Mouse (Mus musculus) lung, postnatal 4 days (tissue): ENCODE data around the gene Dpysl5.
A peak's percentile ranks its signal among the peaks of the same experiment; 100 is the strongest.

Experiments used
- DNase-seq, 2 experiments: peaks; one replicate each; pipeline ENCODE4 v3.0.0; 2021

Dpysl5 gene

DNA sequence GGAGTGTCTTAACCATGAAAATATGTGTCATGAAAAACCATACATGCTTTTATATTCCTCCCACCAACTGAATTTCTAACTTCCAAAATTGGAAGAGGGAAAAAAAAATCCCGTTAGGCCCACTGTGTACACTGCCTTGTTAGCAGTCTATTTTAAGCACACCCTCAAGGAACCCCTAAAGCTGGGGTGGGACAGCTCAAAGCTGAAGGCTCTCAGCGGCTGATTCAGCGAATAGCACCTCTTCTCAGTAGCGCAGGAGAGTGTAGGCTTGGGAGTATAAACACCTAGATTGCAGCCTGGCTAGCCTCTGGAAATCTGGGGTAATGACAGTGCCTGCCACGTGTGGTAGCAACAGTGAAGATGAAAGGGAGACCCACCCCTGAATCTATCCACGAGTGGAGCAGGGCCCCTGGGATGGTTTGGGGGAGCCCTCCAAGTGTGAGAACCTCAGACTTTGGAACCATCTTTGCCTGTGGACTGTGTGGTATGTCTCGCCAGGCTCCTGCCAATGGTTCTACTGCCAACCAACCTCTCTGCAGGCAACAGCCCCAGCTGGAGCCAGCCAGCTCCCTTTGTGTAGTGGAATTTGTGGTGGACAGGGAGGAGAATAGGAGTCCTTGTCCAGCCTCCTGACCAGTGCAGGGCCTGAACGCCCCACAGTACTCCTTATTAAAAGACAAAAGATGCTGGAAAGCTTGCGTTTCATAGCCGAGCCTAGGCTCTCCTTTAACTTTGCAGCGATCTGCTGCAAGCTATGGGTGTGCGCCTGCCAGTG is 54.4 kb downstream of the Dpysl5 start:
- no peak for DNase-seq

DNA sequence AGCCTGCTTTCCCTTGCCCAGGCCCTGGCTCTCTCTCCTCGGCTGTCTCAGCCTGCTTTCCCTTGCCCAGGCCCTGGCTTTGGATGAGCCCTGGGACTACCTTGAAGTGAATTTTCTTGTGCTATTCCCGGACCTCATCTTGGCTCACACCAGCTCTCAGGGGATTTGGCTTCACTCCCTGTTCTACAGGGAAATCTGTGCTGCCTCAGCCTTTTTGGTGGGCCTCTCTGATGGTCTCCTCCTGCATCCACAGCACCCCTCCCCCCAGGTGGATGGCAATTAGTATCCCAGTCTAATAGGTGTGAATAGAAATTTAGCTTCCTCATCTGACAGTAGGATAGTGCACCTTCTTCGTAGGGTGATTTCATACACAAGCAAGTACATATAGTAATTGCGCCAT is 56.7 kb downstream of the Dpysl5 start:
- DNase-seq, result peak in 1 of 2 experiments; percentile 17

DNA sequence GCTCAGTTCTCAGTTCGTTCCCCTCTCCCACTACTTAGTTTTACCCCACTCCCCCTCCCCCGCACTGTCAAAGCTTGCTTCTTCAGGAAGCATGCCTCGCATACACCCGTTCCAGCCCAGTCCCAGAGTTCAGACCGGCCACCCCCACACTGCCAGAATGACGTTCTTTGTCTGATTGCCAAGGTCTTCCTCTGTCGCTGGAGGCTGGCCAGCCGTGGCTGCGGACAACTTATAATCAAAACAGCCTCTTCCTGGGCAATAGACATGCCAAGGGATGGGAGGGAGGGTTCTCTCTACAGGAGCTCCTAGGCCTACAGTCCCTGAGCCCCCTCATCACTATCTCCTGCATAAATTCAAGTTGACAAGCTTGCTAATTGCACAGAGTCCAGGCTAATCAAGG is 57.2 kb downstream of the Dpysl5 start:
- DNase-seq, result peak; percentile 89 to 93

DNA sequence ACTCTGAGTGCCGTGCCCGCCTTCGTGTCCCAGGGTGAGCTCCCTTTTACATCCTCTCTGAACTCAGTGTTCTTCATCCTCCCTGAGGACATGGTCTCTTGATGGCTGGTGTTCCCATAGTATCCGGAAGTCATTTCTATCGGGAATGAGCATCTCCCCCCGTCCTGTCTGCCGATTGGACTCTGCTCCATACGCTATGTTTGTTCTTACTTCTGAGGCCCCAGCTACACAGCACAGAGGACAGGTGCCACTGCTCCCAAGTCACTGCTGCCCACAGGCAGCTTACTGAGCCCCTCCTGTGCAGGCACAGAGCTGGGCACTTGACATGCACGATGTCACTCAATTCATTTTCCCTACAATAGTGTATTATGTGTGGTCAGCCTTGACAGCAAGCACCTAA is 57.7 kb downstream of the Dpysl5 start:
- no peak for DNase-seq

DNA sequence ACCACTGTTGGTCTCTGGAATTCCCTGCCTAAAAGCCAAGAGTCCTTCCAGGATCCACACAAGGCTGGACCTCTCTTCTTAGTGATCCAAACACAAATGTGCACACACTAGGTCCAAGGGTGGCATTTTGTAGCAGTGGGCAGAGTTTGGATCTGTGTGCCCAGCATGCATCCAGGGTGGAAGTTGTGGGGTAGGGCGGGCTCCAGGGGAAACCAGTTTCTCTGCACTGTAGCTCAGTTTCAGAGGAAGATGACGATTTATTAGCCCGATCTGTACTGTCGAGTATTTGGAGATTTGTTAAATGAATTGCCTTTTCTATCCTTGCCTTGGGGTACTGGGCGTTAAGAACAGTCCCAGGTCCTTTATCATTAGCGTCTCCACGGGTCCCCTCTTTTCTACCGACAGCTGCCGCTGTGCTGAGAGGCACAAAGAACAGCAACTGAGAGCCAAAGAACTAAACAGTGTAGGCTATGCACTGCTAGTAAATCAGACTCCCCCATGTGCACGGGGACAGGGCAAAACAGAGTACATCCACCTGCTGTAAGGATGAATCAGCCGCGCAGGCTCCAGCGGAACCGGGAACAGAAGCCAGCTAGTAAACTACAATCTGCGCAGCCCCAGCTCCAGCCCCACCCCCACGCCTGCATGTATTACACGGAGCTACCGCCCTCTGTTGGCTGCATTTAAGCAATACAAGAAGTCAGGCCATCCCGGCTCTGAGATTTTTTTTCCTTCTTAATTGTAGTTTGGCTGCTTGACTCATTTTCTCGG is 63.4 kb downstream of the Dpysl5 start:
- peak; percentile 85 to 90 for DNase-seq

DNA sequence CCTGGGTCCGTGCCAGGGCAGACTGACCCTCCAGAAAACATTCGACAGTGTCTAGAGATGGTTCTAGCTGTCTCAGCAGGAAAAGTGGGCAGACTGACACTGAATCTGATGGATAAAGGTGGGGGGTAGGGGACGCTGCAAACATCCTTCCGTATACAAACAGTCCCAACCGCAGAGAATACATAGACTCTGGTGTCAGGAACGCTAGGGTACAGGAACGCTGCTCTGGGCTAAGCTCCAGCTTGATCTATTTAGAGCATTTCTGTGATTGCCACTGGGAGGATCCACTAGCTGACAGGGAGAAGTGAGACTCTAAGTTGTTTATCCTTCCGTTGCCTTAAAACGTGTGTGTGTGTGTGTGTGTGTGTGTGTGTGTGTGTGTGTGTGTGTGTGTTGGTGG is 69.3 kb downstream of the Dpysl5 start:
- DNase-seq, result peak in 1 of 2 experiments; percentile 43

DNA sequence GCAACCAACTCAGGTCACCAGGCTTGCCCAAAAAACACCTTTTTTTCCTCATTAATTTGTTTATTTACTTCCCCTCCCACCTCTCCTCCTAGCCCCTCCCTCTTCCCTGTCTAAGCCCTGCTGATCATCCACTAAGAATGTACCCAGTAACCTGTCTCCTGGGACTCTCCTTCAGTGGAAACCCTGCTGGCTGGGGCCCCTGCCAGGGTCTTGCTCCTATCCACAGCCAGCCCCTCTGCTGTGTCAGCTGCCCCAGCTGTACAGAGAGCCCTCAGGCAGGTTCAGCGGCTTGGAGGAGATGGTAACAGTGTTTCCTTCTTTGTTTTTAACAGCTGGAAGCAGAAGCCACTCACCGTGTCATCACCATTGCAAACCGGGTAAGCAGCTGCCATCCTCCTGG is 69.8 kb downstream of the Dpysl5 start:
- no peak for DNase-seq

DNA sequence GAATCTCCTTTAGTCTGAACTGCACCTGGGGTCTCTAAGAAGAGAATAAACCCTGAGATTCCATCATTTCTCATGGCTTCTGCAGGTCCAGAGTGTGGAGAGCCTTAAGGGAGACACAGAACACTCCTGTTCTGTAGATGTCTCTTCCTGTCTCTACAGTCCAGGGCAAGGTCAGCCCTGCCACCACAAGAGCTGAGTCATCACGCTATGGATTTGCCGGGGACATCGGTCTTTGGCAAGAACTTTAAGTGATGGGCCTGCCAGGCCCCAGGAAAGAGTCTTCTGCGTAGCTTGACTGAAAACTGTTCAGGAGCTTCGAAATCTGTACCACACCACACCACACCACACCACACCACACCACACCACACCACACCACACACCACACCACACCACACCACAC is 76.0 kb downstream of the Dpysl5 start:
- DNase-seq, result no peak

DNA sequence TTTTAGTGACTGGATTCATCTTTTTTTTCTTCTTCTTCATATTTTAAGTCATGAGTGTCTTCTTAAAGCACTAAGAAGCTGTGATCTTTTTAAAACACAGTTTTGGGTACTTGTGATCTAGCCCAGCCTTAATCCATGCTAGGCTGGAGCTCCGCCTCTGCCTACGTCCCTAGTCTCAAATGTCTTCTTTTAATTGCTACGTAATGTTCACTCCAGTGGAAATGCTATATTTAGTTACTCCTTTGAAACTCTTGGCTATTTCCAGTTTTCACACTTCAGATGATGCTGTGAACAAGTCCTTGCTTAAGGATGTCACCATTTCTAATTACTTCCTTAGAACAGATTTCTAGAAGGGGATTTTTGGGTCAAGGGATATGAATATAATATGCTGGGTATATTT is 78.7 kb downstream of the Dpysl5 start:
- DNase-seq, result no peak

DNA sequence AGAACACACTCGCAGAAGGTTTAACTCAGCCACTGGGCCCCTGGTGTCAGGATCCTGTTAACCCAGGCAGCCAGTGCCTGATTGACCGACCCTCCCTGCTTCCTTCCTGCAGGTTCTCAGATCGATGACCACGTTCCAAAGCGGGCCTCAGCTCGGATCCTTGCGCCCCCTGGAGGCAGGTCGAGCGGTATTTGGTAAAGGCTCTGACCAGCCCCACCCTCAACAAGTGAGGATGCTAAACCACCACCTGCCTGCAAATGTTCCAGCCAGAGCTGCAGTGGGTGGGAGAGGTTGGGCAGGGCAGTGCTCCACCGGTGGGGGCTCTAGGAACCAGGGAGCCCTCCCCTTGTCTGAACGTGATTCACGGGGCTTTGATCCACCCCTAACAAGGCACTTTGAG is 84.8 kb downstream of the Dpysl5 start:
- DNase-seq, result peak; percentile 78 to 86

DNA sequence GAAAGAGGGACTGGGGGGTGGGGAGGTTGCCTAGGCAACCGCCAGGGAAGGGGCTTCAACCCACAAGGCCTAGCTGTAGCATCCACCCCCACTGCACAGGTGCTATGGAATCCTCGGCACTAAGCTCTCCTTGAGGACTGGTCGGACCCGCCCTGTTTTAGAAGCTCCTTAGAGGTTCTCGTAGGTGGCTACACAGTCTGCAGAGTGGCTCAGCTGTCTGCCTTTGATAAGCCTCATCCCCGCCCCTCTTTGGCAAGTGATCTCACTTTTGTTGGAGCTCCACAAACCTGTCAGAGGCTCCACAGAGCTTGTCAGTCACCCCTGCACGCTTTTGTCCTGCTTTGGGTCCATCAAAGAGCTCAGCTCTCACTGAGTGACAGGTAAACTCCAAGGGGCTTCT is 86.1 kb downstream of the Dpysl5 start:
- DNase-seq, result no peak

DNA sequence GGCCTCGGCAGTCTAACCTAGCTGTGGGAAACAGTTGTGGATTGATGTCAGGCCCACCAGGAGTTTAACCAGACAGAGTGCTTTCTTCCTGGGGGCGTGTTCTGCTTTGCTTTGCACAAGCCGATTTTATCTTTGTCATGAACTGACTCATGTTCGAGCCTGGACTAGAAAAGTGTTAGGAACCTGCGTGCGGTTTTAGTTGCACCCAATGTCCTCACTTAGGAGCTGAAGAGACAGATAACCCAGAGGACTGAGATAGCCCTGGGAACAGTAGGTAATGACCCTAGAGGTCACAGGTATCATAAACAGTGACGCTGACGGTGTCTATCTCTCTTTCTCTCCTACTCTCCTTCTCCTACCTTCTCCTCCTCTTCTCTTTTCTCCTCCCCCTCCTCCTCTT is 86.6 kb downstream of the Dpysl5 start:
- no peak for DNase-seq

DNA sequence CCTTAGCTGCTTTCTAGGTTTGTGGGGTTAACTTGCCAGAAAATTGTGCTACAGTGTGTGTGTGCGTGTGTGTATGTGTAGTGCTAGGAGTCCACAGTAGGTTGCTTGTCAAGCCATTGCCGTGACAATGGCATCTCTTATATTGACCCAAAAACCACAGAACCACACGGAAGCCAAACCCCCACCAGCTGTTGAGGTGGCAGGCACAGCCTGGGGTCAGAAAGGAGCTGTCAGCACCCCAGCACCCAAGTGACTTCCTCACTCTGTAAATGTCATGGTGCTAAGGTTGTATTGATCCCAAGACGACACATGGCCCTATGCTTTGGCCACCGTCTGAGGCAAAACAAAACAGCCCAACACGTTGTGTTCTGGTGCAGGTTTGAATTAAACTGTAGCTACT is 87.6 kb downstream of the Dpysl5 start:
- DNase-seq, result no peak

DNA sequence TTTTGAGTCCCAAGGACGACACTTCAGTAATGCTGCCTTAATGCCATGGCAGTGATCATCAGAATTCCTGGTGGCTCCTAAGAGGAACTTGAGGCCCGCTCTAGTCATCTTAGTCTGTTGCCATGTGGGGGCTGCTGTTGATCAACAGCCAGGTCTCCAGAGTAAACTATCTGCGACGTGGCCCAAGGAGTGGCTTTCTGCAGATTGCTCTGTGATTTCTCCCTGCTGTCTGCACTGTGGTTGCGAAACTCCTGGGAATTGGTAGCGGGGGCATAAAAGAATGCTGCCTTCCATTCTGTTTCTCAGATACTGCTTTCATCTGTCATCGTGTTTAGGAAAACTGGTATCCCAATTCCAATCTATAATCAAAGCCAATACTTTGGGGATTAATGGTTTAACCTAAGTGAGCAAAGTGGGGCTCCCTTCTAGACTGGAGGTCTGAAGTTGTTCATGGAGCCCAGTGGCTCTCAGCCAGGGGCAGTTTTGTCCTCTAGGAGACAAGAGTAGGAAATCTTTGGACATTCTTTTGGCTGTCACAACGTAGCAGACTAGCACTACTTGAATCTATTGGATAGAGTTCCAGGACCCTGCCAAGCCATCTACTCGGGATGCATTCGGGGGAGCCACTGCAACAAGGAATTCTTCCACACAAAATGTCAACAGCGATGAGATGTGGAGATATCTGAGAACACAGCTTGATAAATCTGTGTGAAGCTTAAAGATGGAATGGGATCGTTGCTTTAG is 91.5 kb downstream of the Dpysl5 start:
- peak; percentile 8 to 59 for DNase-seq

DNA sequence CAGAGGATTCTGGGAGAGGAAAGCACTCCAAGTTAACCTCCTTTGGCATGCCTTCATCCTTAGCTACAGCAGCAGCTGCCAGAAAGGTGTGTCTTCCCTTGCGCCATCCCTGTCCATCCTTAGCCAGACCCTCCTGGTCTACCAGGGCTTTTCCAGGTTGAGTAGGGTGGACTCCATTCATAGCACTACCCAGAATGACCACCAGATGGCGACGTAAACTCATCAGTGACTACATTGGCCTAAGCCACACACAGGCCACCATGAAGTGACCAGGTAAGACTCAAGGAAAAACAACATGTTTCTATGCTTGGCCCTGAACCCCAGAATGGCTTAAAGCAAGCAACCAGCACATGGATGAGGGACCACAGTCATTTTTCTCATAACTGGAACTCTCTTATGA is 94.7 kb downstream of the Dpysl5 start:
- DNase-seq, result peak; percentile 70 to 91

DNA sequence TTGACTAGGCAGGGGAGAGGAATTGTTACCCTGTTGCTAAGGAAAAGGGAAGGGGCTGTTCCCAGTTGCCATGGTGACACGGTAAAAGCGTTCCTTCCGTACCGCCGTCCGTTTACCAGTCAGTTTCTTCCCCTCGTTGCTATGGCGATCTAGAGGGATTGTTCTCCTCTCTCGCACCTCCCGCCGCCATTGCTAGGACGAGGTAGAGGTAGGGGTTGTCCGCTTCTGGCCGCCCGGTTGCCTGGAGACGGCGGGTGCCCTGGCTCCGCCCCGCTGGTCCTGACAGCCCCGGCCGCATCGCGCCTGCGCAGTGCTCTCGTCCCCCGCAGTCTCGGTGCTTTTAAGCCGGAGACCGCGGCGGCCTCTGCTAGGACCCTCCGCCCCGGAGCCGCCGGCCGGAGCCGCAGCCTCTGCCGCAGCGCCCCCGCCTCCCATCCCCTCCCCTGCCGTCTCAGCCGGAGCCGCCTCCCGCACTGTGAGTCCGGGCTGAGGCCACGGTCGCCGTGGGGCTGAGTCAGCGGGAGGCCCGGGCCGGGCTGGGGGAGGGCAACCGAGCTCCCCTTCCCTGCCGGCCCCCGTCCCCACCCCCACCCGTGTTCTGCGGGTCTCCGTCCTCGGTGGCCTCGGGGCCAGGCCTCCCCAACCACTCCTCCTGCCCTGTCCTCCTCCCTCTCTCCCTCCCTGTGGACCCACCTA is 103.2 kb downstream of the Dpysl5 start, which contains the start of gene Mapre3:
Gene Mapre3 (plus strand): TSS at position 218 of the 696 bp plus-strand sequence.
- DNase-seq, result peak; percentile 91 to 92

DNA sequence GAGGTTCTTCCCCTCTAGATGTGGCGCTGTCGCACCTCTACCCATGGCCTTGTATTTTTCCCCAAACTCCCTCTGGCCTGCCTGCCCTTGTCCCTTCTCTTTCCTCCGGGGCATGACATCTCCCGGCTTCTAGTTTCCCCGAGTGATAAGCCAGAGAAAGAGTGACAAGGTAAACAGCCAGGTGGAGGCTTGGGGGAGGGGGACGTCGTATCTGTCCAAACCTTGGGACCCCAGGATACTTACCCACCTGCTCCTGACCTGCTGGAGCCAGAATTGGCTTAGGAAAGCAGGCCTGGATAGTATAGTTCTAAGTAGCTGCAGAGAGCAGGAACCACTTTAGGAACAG is 103.7 kb downstream of the Dpysl5 start:
- DNase-seq, result no peak

DNA sequence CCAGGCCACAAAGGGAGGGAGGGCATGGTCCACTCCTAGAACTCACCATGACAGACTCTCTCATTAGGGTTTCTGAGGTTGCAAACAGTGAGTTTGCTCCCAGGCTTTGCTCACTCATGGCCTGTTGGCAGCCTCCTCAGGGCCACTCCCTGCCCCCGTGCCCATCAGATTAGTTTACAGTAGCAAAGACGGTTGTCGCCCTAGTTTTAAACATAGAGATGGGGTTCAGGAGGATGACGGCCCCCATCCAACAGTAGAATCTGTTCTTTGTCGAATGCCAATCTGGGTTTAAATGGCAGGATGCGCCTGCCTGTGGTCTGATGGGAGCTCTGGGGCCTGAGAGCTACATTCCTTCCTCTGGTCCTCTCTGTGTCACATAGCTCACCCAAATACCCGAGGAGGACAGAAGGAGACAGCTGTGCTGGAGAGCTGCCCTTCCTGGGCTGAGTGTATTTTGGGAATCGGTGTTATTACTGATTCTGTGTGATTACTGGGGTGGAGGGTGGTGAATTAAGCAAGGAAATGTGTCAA is 105.0 kb downstream of the Dpysl5 start:
- peak in 1 of 2 experiments; percentile 50 for DNase-seq

DNA sequence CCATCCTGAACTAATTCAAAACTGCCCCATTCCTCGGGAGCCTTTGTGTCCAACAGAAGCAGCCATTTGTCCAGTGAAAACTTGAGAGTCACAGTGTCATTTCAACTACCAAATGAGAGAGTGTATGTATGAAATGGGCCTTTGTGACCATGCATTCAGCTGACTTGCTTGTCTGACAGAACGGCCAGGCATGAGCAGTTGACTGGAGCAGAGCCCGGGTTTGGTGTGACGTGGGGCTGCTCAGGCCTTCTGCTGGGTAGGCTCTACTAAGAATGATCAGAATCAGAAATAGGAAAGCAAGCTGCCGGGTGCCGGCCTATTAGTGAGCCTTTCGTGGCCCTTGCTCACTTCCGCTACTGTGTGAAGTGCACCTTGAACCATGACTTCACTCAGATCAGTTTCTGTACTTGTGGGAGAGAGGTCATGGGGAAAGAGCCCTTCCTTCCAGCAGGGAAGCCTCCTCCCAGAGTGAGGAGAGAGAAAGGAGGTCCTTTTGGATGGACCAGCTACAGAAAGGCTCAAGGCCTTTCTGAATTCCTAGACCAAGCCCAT is 107.5 kb downstream of the Dpysl5 start:
- no peak for DNase-seq

DNA sequence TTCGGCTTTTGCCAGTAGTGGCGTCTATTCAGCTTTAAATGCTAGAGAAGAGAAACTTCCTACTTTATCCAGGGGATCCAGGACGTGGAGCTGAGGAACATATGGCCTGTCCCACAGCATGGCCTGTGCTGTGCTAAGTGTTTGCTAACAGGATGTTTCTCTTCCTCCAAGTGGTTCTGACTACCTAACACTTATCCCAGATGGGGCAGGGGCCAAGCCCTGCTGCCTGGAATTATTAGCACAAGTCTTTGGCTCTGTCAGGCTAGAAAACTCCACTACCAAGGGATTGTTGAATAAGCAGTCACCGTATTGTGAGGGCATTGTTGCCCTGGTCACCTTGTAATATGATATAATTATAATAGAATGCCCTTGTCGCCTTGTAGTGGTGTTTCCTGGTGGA is 111.3 kb downstream of the Dpysl5 start:
- peak in 1 of 2 experiments; percentile 29 for DNase-seq

DNA sequence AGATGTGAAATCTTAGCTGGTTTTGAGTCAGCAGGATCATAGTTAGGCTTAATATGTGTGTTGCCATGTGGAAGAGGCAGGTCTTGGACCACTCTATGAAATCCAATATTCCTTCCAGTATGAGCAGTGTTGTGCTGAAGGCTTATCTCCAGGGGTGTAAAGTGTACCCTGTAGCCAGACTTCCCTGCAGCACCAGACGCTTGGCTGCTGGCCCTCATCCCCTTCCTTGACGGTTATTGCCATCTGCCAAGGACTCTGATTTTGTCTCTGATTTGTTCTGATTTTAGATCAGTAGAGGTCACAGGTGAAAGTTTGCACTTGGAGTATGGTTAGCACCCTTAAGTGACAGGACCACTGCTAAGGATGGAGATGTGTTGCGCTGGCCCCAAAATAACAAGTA is 111.7 kb downstream of the Dpysl5 start:
- no peak for DNase-seq
